Mouse (Mus musculus) G1E (cell line): Measurements from ENCODE around the gene Nf2.

ENCODE experiments used
- CTCF ChIP-seq: IDR thresholded peaks from 2 replicates; pipeline ENCODE4 v1.5.1; 2012; ENCODE audit warnings: low read depth, low read length, inconsistent platforms, mixed read lengths
- POLR2AphosphoS5 ChIP-seq: IDR thresholded peaks from 2 replicates; pipeline ENCODE4 v1.6.1; 2012; ENCODE audit warnings: low read depth, low read length, inconsistent platforms; ENCODE audit not compliant: insufficient replicate concordance

DNA sequence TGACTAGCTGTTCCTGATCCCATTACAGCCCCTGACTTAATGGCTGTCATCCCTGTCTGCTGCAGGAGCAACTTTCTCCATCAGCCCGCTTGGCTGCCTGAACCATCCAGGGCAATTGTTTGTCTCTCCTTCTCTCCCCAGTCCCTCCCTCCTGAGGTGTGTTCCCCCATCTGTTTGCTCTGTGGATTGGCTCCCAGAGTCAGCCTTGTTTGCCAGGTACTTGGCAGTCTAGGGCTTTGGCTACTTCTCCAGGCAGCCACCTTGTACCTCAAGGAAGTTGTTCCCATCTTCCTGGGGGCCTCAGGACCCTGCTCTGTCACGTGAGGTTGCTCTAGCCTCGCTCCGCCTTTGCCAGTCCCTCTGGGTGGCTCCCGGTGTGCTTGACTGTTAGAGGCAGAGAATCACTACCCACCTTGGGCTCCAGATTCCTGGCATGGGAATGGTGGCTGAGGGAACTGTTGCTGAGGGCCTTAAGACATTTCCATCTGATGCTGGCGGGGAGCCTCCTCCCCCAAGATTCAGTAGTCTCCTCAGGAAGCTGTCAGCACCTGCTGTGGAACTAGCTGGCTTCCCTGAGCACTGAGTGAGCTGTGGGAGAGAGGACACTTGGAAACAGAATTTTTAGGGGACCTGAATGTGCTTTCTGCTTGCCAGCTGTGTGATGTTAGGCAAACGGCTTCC is 128.3 kb downstream of the Nf2 start:
- TF ChIP-seq CTCF: no peak
- no peak for TF ChIP-seq POLR2AphosphoS5
